Mouse (Mus musculus) spleen, adult 12 weeks (tissue): ENCODE measurements around the gene Btbd35f16.
"Not testable (repeated sequence)": the region's sequence is repeated elsewhere in the genome, so short reads cannot be mapped to it uniquely, and the experiment has no call there.

Experiments used
- DNase-seq: peaks from one replicate; pipeline ENCODE4 v3.0.0; 2022; ENCODE audit warnings: low spot score

The Btbd35f16 gene

DNA sequence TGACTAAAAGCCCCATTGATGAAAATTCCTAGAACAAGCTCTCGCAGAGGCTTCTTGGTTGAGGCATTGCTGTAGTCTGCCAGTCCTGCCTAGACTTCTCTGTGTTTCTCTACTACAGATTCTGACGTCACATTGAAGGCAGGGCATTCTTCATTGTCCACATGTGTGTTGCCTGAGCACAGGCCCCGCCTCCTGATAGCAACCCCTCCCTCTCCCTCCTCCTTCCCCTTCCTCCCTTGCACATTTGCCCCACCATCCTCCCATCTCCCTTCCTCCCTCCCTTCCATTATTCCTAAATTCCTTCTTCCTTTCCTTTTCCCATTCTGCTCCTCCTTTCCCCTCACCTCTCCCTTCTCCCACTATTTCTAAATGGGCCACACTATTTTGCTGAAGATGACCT lies at the start of gene Btbd35f16:
Btbd35f16 (minus strand) TSS at position 101 of the 400 bp plus-strand sequence.
- not testable (repeated sequence) for DNase-seq
